Mouse (Mus musculus) erythroblast, adult 5-6 weeks (primary cell): Measurements from ENCODE around the gene Armc7. TPM values are rescaled to one million over a fixed set of nuclear protein-coding genes. Genes with fewer than 3 reads are reported as not detected.
A peak's percentile ranks its signal among the peaks of the same experiment; 100 is the strongest.
"Not testable (repeated sequence)": the region's sequence is repeated elsewhere in the genome, so short reads cannot be mapped to it uniquely, and the experiment has no call there.

Experiments
- ATAC-seq: replicated peaks from 2 replicates; pipeline ENCODE4 v1.8.0; 2016; ENCODE audit warnings: moderate number of reproducible peaks, mild to moderate bottlenecking, moderate TSS enrichment, inconsistent platforms; ENCODE audit not compliant: poor library complexity, low FRiP score, severe bottlenecking
- total RNA-seq, 2 experiments: library from RNA; stranded (forward) in 1 of 2; stranded (reverse) in 1 of 2; fragments of 150-400 nt in 1 of 2; fragments of 200-764, 138-1000 nt in 1 of 2; gene quantifications; 2 replicates each; pipeline versions ENCODE4 v1.2.3 to v1.2.4; 2015 to 2017; ENCODE audit warnings: low replicate concordance in 2 of 2

Armc7 gene
- total RNA-seq, 2 experiments from 2014 or later: 2.5 to 5.5 TPM

GRCm38 (mm10) chr11:115518693-115519092 lies 43.2 kb downstream of the Armc7 start:
- ATAC-seq: no peak

DNA sequence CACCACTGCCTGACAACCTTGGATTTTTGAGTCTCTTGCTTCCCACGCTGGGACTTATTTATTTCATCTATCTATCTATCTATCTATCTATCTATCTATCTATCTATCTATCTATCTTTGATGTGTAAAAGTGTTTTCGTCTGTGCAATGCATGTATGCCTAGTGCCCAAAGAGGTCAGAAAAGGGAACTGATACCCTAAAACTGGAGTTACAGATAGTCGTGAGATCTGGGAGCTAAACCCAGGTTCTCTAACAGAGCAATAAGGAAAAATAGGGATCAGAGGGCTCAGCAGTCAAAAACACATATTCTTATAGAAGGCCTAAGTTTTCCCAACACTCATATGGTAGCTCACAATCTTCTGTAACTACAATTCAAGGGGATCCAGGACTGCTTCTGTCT lies 44.1 kb downstream of the Armc7 start:
- no peak for ATAC-seq

DNA sequence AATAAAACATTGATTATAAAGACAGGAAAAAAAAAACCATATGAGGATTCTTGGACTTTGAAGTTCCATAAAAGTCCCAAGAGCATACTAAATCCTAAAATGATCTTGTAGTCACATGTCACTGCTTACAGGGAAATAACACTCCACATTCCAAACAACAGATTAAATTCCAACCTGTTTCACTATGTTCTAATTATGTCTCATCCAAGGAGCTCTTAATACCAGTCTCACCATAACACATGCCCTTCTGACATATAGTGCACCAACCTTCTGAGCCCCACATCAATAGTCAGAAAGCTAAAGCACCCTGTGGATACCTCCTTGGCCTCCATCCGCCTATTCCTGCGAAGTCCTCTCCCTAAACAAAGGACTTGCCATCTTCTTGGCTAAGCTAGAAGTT lies 44.8 kb downstream of the Armc7 start:
- no peak for ATAC-seq

DNA sequence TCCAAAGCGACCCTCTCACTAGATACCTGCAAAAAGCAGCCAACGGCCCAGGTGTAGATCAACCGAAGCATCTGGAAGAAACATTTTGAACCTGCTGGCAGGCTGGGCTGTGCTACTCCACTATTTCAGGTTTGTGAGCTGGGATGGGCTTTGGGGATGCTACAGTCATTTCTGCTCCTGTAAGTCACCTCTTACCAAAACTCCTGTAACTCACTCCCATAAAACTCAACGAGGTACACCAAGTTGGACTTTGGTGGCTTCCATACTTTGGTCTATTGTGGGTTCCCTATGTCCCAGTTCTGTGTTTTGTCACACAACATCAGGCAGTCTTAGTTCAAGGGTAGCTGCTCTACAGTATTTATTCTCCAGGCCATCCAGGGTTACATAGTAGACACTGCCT lies 45.6 kb downstream of the Armc7 start:
- no peak for ATAC-seq

- no peak for ATAC-seq
These were observed 46.8 kb downstream of the Armc7 start for GRCm38 (mm10) chr11:115522238-115522637.

- no peak for ATAC-seq
These were observed 47.2 kb downstream of the Armc7 start for GRCm38 (mm10) chr11:115522703-115523102.

DNA sequence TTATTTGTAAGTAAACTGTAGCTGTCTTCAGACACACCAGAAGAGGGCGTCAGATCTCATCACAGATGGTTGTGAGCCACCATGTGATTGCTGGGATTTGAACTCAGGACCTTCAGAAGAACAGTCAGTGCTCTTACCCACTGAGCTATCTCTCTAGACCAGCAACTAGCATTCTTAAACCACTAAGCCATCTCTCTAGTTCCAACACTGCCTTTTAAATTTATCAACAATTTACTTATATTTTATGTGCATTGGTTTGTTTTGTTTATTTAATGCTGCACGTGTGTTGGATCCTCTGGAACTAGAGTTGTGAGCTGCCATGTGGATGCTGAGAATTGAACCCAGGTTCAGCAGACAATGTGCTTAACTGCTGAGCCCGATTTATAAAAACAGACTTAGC lies 51.0 kb downstream of the Armc7 start:
- ATAC-seq: not testable (repeated sequence)

DNA sequence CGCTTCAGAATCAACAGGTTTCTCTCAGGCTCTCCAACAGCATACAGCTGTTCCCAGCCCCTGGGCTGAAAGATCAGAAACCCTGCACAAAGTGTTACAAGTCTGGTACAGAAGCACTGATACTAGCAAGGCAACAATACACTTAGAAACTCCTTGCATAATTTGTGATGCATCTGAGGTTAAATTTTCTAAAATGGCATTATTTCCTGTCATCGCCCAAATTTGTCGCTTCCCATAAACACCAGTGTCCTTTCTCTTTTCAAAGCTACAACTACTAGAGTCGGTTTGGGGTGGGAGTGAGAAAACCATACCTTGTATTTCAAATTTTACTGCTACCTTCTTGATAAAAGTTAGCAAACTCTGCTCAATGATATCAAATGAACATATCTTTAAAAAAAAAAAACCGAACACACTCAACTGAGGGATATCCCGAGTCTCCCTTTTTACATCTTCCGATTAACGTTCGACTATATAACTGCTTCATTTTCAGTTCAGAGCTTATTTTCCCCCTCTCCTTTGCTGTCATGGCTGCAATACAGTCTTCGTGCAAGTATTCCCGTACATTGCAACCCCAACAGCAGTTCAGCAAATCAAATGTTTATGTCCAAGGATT lies 59.4 kb downstream of the Armc7 start:
- 0 out of 2 replicates have a peak, but pooled peaks have one; percentile 9 for ATAC-seq

GRCm38 (mm10) chr11:115535401-115536037 lies 60.1 kb downstream of the Armc7 start:
- ATAC-seq: peak; percentile 52

- ATAC-seq: peak; percentile 87
These were observed 60.7 kb downstream of the Armc7 start, which contains the start of gene Sumo2 for GRCm38 (mm10) chr11:115536038-115536681. Gene Sumo2 (minus strand): TSS chr11:115536276.

DNA sequence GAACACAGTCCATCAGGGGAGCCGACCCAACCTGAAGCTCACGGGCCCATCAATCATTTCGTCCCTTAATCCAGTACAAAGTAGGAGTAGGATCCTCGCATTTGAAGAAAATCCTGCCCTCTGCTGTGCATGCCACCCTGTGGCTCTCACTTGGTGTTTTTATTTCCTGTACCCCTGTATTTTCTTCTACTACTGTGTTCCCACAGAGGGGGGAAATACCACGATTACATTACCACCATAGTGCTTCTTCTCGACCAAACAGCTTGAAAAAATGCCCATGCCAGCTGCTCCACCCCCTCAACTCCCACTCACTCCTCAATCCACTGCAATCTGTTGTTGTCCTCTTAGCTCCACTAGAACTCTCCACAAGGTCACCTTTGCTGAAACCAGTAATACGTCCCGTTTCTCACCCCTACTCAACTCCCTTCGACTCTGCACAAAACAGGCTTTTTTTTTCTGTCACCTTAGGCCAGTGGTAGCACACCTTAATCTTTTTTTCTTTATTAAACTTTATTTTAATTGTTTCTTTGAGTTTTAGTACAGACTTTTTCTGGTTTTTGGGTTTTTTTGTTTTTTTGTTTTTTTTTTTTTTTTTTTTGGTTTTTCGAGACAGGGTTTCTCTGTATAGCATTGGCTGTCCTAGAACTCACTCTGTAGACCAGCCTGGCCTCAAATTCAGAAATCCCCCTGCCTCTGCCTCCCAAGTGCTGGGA lies 61.5 kb downstream of the Armc7 start:
- ATAC-seq: peak; percentile 22; the same call in 1 of the 2 replicates

- ATAC-seq: 0 out of 2 replicates have a peak, but pooled peaks have one; percentile 6
These were observed 62.6 kb downstream of the Armc7 start for GRCm38 (mm10) chr11:115538045-115538444.

Other genes starting within 250 kb of the Armc7 start
- gene Grin2c, start 208.4 kb upstream of the Armc7 start, total RNA-seq (2015; ENCODE audit: low replicate concordance): not detected in 2 replicates
- gene Grin2c, start 208.4 kb upstream of the Armc7 start, total RNA-seq (2017; ENCODE audit: low replicate concordance): not detected in 2 replicates
- 4.2 TPM in 1 of 2 replicates, not detected in the other for gene Fdxr, start 198.6 kb upstream of the Armc7 start, total RNA-seq (2015; ENCODE audit: low replicate concordance)
- gene Fdxr, start 198.6 kb upstream of the Armc7 start, total RNA-seq (2017; ENCODE audit: low replicate concordance): 2.9 TPM in 1 of 2 replicates, not detected in the other
- gene Fads6, start 178.0 kb upstream of the Armc7 start, total RNA-seq (2015; ENCODE audit: low replicate concordance): 0.21 TPM in 1 of 2 replicates, not detected in the other
- gene Fads6, start 178.0 kb upstream of the Armc7 start, total RNA-seq (2017; ENCODE audit: low replicate concordance): 0.26 and 0.84 TPM in 2 replicates
- not detected in 2 replicates for gene Otop2, start 168.5 kb upstream of the Armc7 start, total RNA-seq (2015; ENCODE audit: low replicate concordance)
- gene Otop2, start 168.5 kb upstream of the Armc7 start, total RNA-seq (2017; ENCODE audit: low replicate concordance): not detected in 2 replicates
- gene Ush1g, start 153.6 kb upstream of the Armc7 start, total RNA-seq (2015; ENCODE audit: low replicate concordance): not detected in 2 replicates
- gene Ush1g, start 153.6 kb upstream of the Armc7 start, total RNA-seq (2017; ENCODE audit: low replicate concordance): not detected in 2 replicates
- gene Otop3, start 140.9 kb upstream of the Armc7 start, total RNA-seq (2015; ENCODE audit: low replicate concordance): not detected in 2 replicates
- not detected in 2 replicates for gene Otop3, start 140.9 kb upstream of the Armc7 start, total RNA-seq (2017; ENCODE audit: low replicate concordance)
- gene Hid1, start 107.9 kb upstream of the Armc7 start, total RNA-seq (2015; ENCODE audit: low replicate concordance): 1.2 and 5.2 TPM in 2 replicates
- 0.26 TPM in 1 of 2 replicates, not detected in the other for gene Hid1, start 107.9 kb upstream of the Armc7 start, total RNA-seq (2017; ENCODE audit: low replicate concordance)
- not detected in 2 replicates for gene Cdr2l, start 93.8 kb upstream of the Armc7 start, total RNA-seq (2015; ENCODE audit: low replicate concordance)
- gene Cdr2l, start 93.8 kb upstream of the Armc7 start, total RNA-seq (2017; ENCODE audit: low replicate concordance): not detected in 2 replicates
- 19.2 and 34.4 TPM in 2 replicates for gene Mrpl58, start 71.9 kb upstream of the Armc7 start, total RNA-seq (2015; ENCODE audit: low replicate concordance)
- 18.0 and 23.0 TPM in 2 replicates for gene Mrpl58, start 71.9 kb upstream of the Armc7 start, total RNA-seq (2017; ENCODE audit: low replicate concordance)
- gene Atp5h, start 55.7 kb upstream of the Armc7 start, total RNA-seq (2015; ENCODE audit: low replicate concordance): 282 and 306 TPM in 2 replicates
- gene Atp5h, start 55.7 kb upstream of the Armc7 start, total RNA-seq (2017; ENCODE audit: low replicate concordance): 240 and 279 TPM in 2 replicates
- gene Kctd2, start 55.5 kb upstream of the Armc7 start, total RNA-seq (2015; ENCODE audit: low replicate concordance): 2.1 and 5.9 TPM in 2 replicates
- 2.8 and 8.3 TPM in 2 replicates for gene Kctd2, start 55.5 kb upstream of the Armc7 start, total RNA-seq (2017; ENCODE audit: low replicate concordance)
- not detected in 2 replicates for gene Trim80, start 35.1 kb upstream of the Armc7 start, total RNA-seq (2015; ENCODE audit: low replicate concordance)
- not detected in 2 replicates for gene Trim80, start 35.1 kb upstream of the Armc7 start, total RNA-seq (2017; ENCODE audit: low replicate concordance)
- gene Slc16a5, start 13.2 kb upstream of the Armc7 start, total RNA-seq (2015; ENCODE audit: low replicate concordance): not detected in 2 replicates
- not detected in 2 replicates for gene Slc16a5, start 13.2 kb upstream of the Armc7 start, total RNA-seq (2017; ENCODE audit: low replicate concordance)
- 32.8 and 52.3 TPM in 2 replicates for gene Nt5c, start 16.2 kb downstream of the Armc7 start, total RNA-seq (2015; ENCODE audit: low replicate concordance)
- gene Nt5c, start 16.2 kb downstream of the Armc7 start, total RNA-seq (2017; ENCODE audit: low replicate concordance): 14.1 and 16.0 TPM in 2 replicates
- gene Jpt1, start 38.7 kb downstream of the Armc7 start, total RNA-seq (2015; ENCODE audit: low replicate concordance): 105 and 112 TPM in 2 replicates
- 114 and 134 TPM in 2 replicates for gene Jpt1, start 38.7 kb downstream of the Armc7 start, total RNA-seq (2017; ENCODE audit: low replicate concordance)
- gene Sumo2, start 60.6 kb downstream of the Armc7 start, total RNA-seq (2015; ENCODE audit: low replicate concordance): 126 and 222 TPM in 2 replicates
- gene Sumo2, start 60.6 kb downstream of the Armc7 start, total RNA-seq (2017; ENCODE audit: low replicate concordance): 154 and 170 TPM in 2 replicates
- gene Nup85, start 88.8 kb downstream of the Armc7 start, total RNA-seq (2015; ENCODE audit: low replicate concordance): 39.3 and 72.1 TPM in 2 replicates
- gene Nup85, start 88.8 kb downstream of the Armc7 start, total RNA-seq (2017; ENCODE audit: low replicate concordance): 52.1 and 69.3 TPM in 2 replicates
- 4.8 and 14.2 TPM in 2 replicates for gene Mrps7, start 128.3 kb downstream of the Armc7 start, total RNA-seq (2015; ENCODE audit: low replicate concordance)
- 6.4 and 13.0 TPM in 2 replicates for gene Mrps7, start 128.3 kb downstream of the Armc7 start, total RNA-seq (2017; ENCODE audit: low replicate concordance)
- 7.9 and 12.3 TPM in 2 replicates for gene Gga3, start 128.4 kb downstream of the Armc7 start, total RNA-seq (2015; ENCODE audit: low replicate concordance)
- gene Gga3, start 128.4 kb downstream of the Armc7 start, total RNA-seq (2017; ENCODE audit: low replicate concordance): 12.8 and 18.4 TPM in 2 replicates
- gene Mif4gd, start 137.3 kb downstream of the Armc7 start, total RNA-seq (2015; ENCODE audit: low replicate concordance): 13.0 and 26.1 TPM in 2 replicates
- 10.3 and 11.9 TPM in 2 replicates for gene Mif4gd, start 137.3 kb downstream of the Armc7 start, total RNA-seq (2017; ENCODE audit: low replicate concordance)
- 1.7 and 5.0 TPM in 2 replicates for gene Slc25a19, start 152.6 kb downstream of the Armc7 start, total RNA-seq (2015; ENCODE audit: low replicate concordance)
- gene Slc25a19, start 152.6 kb downstream of the Armc7 start, total RNA-seq (2017; ENCODE audit: low replicate concordance): 7.4 and 22.4 TPM in 2 replicates
- 27.4 and 34.4 TPM in 2 replicates for gene Grb2, start 232.9 kb downstream of the Armc7 start, total RNA-seq (2015; ENCODE audit: low replicate concordance)
- gene Grb2, start 232.9 kb downstream of the Armc7 start, total RNA-seq (2017; ENCODE audit: low replicate concordance): 12.0 and 21.9 TPM in 2 replicates